Mouse (Mus musculus): Measurements from ENCODE around the gene Fhl3. TPM values are rescaled to one million over a fixed set of nuclear protein-coding genes. Genes with fewer than 3 reads are reported as not detected.

The Fhl3 gene
- polyA plus RNA-seq, 1 experiment from 2014 or later, result 5.2 TPM

- TF ChIP-seq EP300 (IDR thresholded peaks at IDR 0.05) (peak; percentile 78), CTCF (IDR thresholded peaks at IDR 0.05) (no peak; the same call in 1 of the 2 replicates)
- peak overlapping the region; percentile 76 for H3K4me2 ChIP-seq (replicated peaks; ENCODE audit: low read depth, low read length)
- H3K9ac ChIP-seq (replicated peaks; ENCODE audit: low read depth), result no peak overlapping the region
- ATAC-seq (peak; percentile 76), DNase-seq (ENCODE audit: low spot score) (peak; percentile 92)
- WGBS, result 42% methylated on average over 3 of the region's 3 CpGs
- no peaks in the 10 kb centered on the region for H3K4me1 ChIP-seq (ENCODE audit: insufficient read depth, low read depth, low read length)
- peak overlapping the region; percentile 61; the same call in 1 of the 2 replicates for H3K4me3 ChIP-seq (ENCODE audit: low read depth, low read length)
- H3K36me3 ChIP-seq (ENCODE audit: insufficient read depth, low read length), result no peaks in the 10 kb centered on the region
- no peak overlapping the region for H3K27ac ChIP-seq (ENCODE audit: low read length)
- no peaks in the 10 kb centered on the region for H3K9me3 ChIP-seq (ENCODE audit: low read length)
- peaks cover 5% of the 10 kb centered on the region; the same call in 1 of the 2 replicates for H3K27me3 ChIP-seq (replicated peaks; ENCODE audit: insufficient read depth, low read length)
Observed at GRCm38 (mm10) chr4:124692416-124692861, 8.1 kb upstream of the Fhl3 start.

GRCm38 (mm10) chr4:124693135-124693894 lies 7.2 kb upstream of the Fhl3 start, which contains the start of gene Utp11:
TSS of gene Utp11 (minus strand) at chr4:124693600.
- WGBS, result under 1% methylated on average over 43 of the region's 43 CpGs

GRCm38 (mm10) chr4:124694572-124694971 lies 5.9 kb upstream of the Fhl3 start:
- no peak overlapping the region for H3K4me2 ChIP-seq (replicated peaks; ENCODE audit: low read depth, low read length)
- no peaks in the 10 kb centered on the region for H3K9me3 ChIP-seq (ENCODE audit: low read length)
- no peak overlapping the region for H3K27ac ChIP-seq (ENCODE audit: low read length)
- no peak overlapping the region for H3K9ac ChIP-seq (replicated peaks; ENCODE audit: low read depth)
- no peak overlapping the region for H3K4me3 ChIP-seq (ENCODE audit: low read depth, low read length)
- H3K4me1 ChIP-seq (ENCODE audit: insufficient read depth, low read depth, low read length), result no peaks in the 10 kb centered on the region; the same call in 1 of the 2 replicates
- H3K36me3 ChIP-seq (ENCODE audit: insufficient read depth, low read length), result no peaks in the 10 kb centered on the region
- peaks cover 5% of the 10 kb centered on the region; the same call in 1 of the 2 replicates for H3K27me3 ChIP-seq (replicated peaks; ENCODE audit: insufficient read depth, low read length)
- no peak for DNase-seq (ENCODE audit: low spot score)
- no peak for ATAC-seq
- 73% methylated on average over 2 of the region's 2 CpGs for WGBS
- TF ChIP-seq EP300 (IDR thresholded peaks at IDR 0.05) (no peak), CTCF (IDR thresholded peaks at IDR 0.05) (no peak)

More at GRCm38 (mm10) chr4:124693135-124693894, 7.2 kb upstream of the Fhl3 start, which contains the start of gene Utp11:
- H3K27me3 ChIP-seq (replicated peaks; ENCODE audit: insufficient read depth, low read length), result peaks cover 5% of the 10 kb centered on the region; the same call in 1 of the 2 replicates
- no peaks in the 10 kb centered on the region for H3K36me3 ChIP-seq (ENCODE audit: insufficient read depth, low read length)
- H3K9ac ChIP-seq (replicated peaks; ENCODE audit: low read depth), result peak within 1 kb of the TSS; percentile 72
- H3K4me3 ChIP-seq (ENCODE audit: low read depth, low read length), result peak within 1 kb of the TSS; percentile 61
- TF ChIP-seq CTCF (IDR thresholded peaks at IDR 0.05) (no peak), EP300 (IDR thresholded peaks at IDR 0.05) (no peak)
- peak within 1 kb of the TSS; percentile 76 for H3K4me2 ChIP-seq (replicated peaks; ENCODE audit: low read depth, low read length)
- DNase-seq (ENCODE audit: low spot score), result peak; percentile 97
- H3K9me3 ChIP-seq (ENCODE audit: low read length), result no peaks in the 10 kb centered on the region
- peak; percentile 94 for ATAC-seq
- H3K27ac ChIP-seq (ENCODE audit: low read length), result peak within 1 kb of the TSS; percentile 77
- H3K4me1 ChIP-seq (ENCODE audit: insufficient read depth, low read depth, low read length), result no peaks in the 10 kb centered on the region

GRCm38 (mm10) chr4:124695786-124696516 lies 4.5 kb upstream of the Fhl3 start:
- Histone ChIP-seq H3K9me3 (ENCODE audit: low read length) (no peaks in the 10 kb centered on the region), H3K4me3 (ENCODE audit: low read depth, low read length) (no peak overlapping the region), H3K27me3 (replicated peaks; ENCODE audit: insufficient read depth, low read length) (peaks cover 5% of the 10 kb centered on the region; the same call in 1 of the 2 replicates), H3K9ac (replicated peaks; ENCODE audit: low read depth) (no peak overlapping the region), H3K36me3 (ENCODE audit: insufficient read depth, low read length) (no peaks in the 10 kb centered on the region), H3K27ac (ENCODE audit: low read length) (no peak overlapping the region), H3K4me1 (ENCODE audit: insufficient read depth, low read depth, low read length) (peaks cover 5% of the 10 kb centered on the region), H3K4me2 (replicated peaks; ENCODE audit: low read depth, low read length) (no peak overlapping the region)
- ATAC-seq (no peak), DNase-seq (ENCODE audit: low spot score) (no peak)
- no peak for TF ChIP-seq EP300 (IDR thresholded peaks at IDR 0.05)
- no peak for TF ChIP-seq CTCF (IDR thresholded peaks at IDR 0.05)
- 15% methylated on average over 18 of the region's 18 CpGs for WGBS

- WGBS, result 39% methylated on average over 6 of the region's 6 CpGs
- no peak overlapping the region for H3K9ac ChIP-seq (replicated peaks; ENCODE audit: low read depth)
- DNase-seq (ENCODE audit: low spot score) (no peak), ATAC-seq (no peak)
- TF ChIP-seq EP300 (IDR thresholded peaks at IDR 0.05) (no peak), CTCF (IDR thresholded peaks at IDR 0.05) (no peak)
- H3K27me3 ChIP-seq (replicated peaks; ENCODE audit: insufficient read depth, low read length), result peaks cover 5% of the 10 kb centered on the region; the same call in 1 of the 2 replicates
- H3K4me2 ChIP-seq (replicated peaks; ENCODE audit: low read depth, low read length), result peak overlapping the region; percentile 90
- H3K27ac ChIP-seq (ENCODE audit: low read length), result 0 out of 2 replicates have a peak overlapping the region, but pooled peaks have one; percentile 32
- H3K4me3 ChIP-seq (ENCODE audit: low read depth, low read length), result 0 out of 2 replicates have a peak overlapping the region, but pooled peaks have one; percentile 59
- no peaks in the 10 kb centered on the region for H3K36me3 ChIP-seq (ENCODE audit: insufficient read depth, low read length)
- peaks cover 20% of the 10 kb centered on the region for H3K4me1 ChIP-seq (ENCODE audit: insufficient read depth, low read depth, low read length)
- H3K9me3 ChIP-seq (ENCODE audit: low read length), result no peaks in the 10 kb centered on the region
Observed at GRCm38 (mm10) chr4:124699791-124700190, 710 bp upstream of the Fhl3 start.
